Mouse (Mus musculus) heart, adult 11 months (tissue): ENCODE results near the gene Lypla2.
"Not testable (repeated sequence)": the region's sequence is repeated elsewhere in the genome, so short reads cannot be mapped to it uniquely, and the experiment has no call there.

Experiments
- DNase-seq: peaks from one replicate; pipeline ENCODE4 v3.0.0; 2022

Lypla2 gene

GRCm38 (mm10) chr4:135946659-135947301 lies 25.6 kb downstream of the Lypla2 start:
- DNase-seq, result peak; percentile 93

GRCm38 (mm10) chr4:135946278-135946658 lies 26.2 kb downstream of the Lypla2 start, which contains the start of gene Hmgcl:
Gene Hmgcl (plus strand): TSS chr4:135946448.
- DNase-seq, result peak; percentile 100

- DNase-seq, result no peak
Observed at GRCm38 (mm10) chr4:135945706-135946105, 26.7 kb downstream of the Lypla2 start.

GRCm38 (mm10) chr4:135943389-135943788 lies 29.0 kb downstream of the Lypla2 start:
- peak; percentile 97 for DNase-seq

GRCm38 (mm10) chr4:135942193-135942592 lies 30.2 kb downstream of the Lypla2 start:
- no peak for DNase-seq

GRCm38 (mm10) chr4:135941026-135941425 lies 31.4 kb downstream of the Lypla2 start:
- DNase-seq, result not testable (repeated sequence)

- DNase-seq, result no peak
Observed at GRCm38 (mm10) chr4:135938858-135939257, 33.6 kb downstream of the Lypla2 start.

GRCm38 (mm10) chr4:135935502-135935901 lies 36.9 kb downstream of the Lypla2 start:
- DNase-seq, result peak; percentile 97

GRCm38 (mm10) chr4:135934708-135935500 lies 37.5 kb downstream of the Lypla2 start:
- DNase-seq, result no peak

GRCm38 (mm10) chr4:135931832-135932231 lies 40.6 kb downstream of the Lypla2 start:
- DNase-seq, result no peak

GRCm38 (mm10) chr4:135930239-135930638 lies 42.2 kb downstream of the Lypla2 start:
- DNase-seq, result no peak

GRCm38 (mm10) chr4:135929828-135930227 lies 42.6 kb downstream of the Lypla2 start:
- DNase-seq, result no peak

GRCm38 (mm10) chr4:135929405-135929804 lies 43.0 kb downstream of the Lypla2 start:
- no peak for DNase-seq

- no peak for DNase-seq
Observed at GRCm38 (mm10) chr4:135928376-135928775, 44.0 kb downstream of the Lypla2 start.

GRCm38 (mm10) chr4:135926861-135927260 lies 45.6 kb downstream of the Lypla2 start:
- DNase-seq, result no peak

GRCm38 (mm10) chr4:135926195-135926808 lies 46.1 kb downstream of the Lypla2 start:
- DNase-seq, result no peak

GRCm38 (mm10) chr4:135925341-135925740 lies 47.1 kb downstream of the Lypla2 start:
- no peak for DNase-seq

- DNase-seq, result no peak
Observed at GRCm38 (mm10) chr4:135924418-135924817, 48.0 kb downstream of the Lypla2 start.

GRCm38 (mm10) chr4:135922190-135922589 lies 50.2 kb downstream of the Lypla2 start:
- no peak for DNase-seq

GRCm38 (mm10) chr4:135921257-135922120 lies 50.9 kb downstream of the Lypla2 start:
- DNase-seq, result peak; percentile 96

GRCm38 (mm10) chr4:135920304-135921241 lies 51.9 kb downstream of the Lypla2 start, which contains the start of gene Fuca1:
Gene Fuca1 (plus strand): TSS chr4:135920735.
- peak; percentile 99 for DNase-seq

- DNase-seq, result no peak
Observed at GRCm38 (mm10) chr4:135919280-135919639, 53.2 kb downstream of the Lypla2 start.
